ENCODE assay signal across 10 mouse cellular contexts in the genomic region with DNA sequence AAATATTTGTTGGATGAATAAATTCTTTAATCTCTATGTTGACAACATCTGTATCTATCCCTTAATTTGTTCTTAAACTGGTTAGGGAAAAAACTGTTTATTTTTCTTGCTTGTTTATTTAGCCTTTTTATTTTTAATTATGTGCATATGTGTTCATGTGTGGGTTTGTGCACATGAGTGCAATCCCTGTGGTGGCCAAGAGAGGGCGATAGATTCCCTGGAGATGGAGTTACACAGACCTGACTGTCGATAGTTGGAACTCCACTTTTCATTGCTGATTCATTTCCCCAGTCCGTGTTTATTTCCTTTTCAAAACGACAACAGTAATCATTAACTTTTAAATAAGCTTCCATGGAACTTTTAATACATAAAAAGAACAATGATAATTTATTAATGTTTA. TPM values are rescaled to one million over a fixed set of nuclear protein-coding genes. Genes with fewer than 3 reads are reported as not detected.
DNase-seq lines count a peak whose midpoint lies in the region; ATAC-seq lines count a peak whose summit lies in the region.
"Had no signal": no experiment of that assay in that cellular context is flagged by ENCODE, and none has a peak within 500 bp of the region (broad histone marks: within the 10 kb centered on the region; RNA-seq: fewer than 3 reads in every experiment).

No protein-coding gene starts in this region.

- 55% methylated on average over 4 of the region's 4 CpGs for whole genome bisulfite sequencing in midbrain, embryonic 11.5 days
- 55% methylated on average over 4 of the region's 4 CpGs for WGBS in midbrain, embryonic 14.5 days
- WGBS in embryonic facial prominence, embryonic 10.5 days = 48% methylated on average over 4 of the region's 4 CpGs
- 50% methylated on average over 4 of the region's 4 CpGs for WGBS in forebrain, embryonic 14.5 days

- H3K27ac ChIP-seq in midbrain, embryonic 11.5 days (ENCODE audit: low read depth, low read length) = no peak overlapping the region
- no peak overlapping the region for H3K27ac ChIP-seq in midbrain, embryonic 14.5 days (replicated peaks; ENCODE audit: low read depth, low read length)
- no peak overlapping the region for H3K27ac ChIP-seq in embryonic facial prominence, embryonic 10.5 days (replicated peaks)
- no peak overlapping the region for H3K27ac ChIP-seq in forebrain, embryonic 14.5 days (ENCODE audit: low read depth, low read length)
- H3K27ac ChIP-seq: heart, embryonic 15.5 days; limb, embryonic 15.5 days had no signal

- H3K36me3 ChIP-seq in midbrain, embryonic 11.5 days (ENCODE audit: control insufficient read depth, insufficient read depth, low read length) = no peaks in the 10 kb centered on the region
- H3K36me3 ChIP-seq in midbrain, embryonic 14.5 days (ENCODE audit: control insufficient read depth, insufficient read depth, low read length) = no peaks in the 10 kb centered on the region
- no peaks in the 10 kb centered on the region for H3K36me3 ChIP-seq in embryonic facial prominence, embryonic 10.5 days (replicated peaks)
- H3K36me3 ChIP-seq in forebrain, embryonic 14.5 days (ENCODE audit: control insufficient read depth, insufficient read depth, low read length) = no peaks in the 10 kb centered on the region
- H3K36me3 ChIP-seq: heart, embryonic 15.5 days; limb, embryonic 15.5 days had no signal

- H3K9ac ChIP-seq in midbrain, embryonic 11.5 days (ENCODE audit: low read length) = no peak overlapping the region
- H3K9ac ChIP-seq in midbrain, embryonic 14.5 days (replicated peaks; ENCODE audit: low read length) = no peak overlapping the region
- no peak overlapping the region for H3K9ac ChIP-seq in forebrain, embryonic 14.5 days (ENCODE audit: low read length)
- H3K9ac ChIP-seq: heart, embryonic 15.5 days; limb, embryonic 15.5 days had no signal

- no peak overlapping the region for H3K4me2 ChIP-seq in midbrain, embryonic 11.5 days
- no peak overlapping the region for H3K4me2 ChIP-seq in midbrain, embryonic 14.5 days (ENCODE audit: low read length)
- no peak overlapping the region for H3K4me2 ChIP-seq in forebrain, embryonic 14.5 days (ENCODE audit: low read length)
- H3K4me2 ChIP-seq: heart, embryonic 15.5 days; limb, embryonic 15.5 days had no signal

- DNase-seq in embryo, embryonic 10 days (ENCODE audit: low spot score) = peak; percentile 34
- no peak for DNase-seq in embryo, embryonic 11 days
- peak; percentile 86 for DNase-seq in midbrain, embryonic 11.5 days (ENCODE audit: low spot score, missing footprints)
- DNase-seq in midbrain, embryonic 14.5 days = no peak
- peak; percentile 39 for DNase-seq in embryonic facial prominence, embryonic 10.5 days (ENCODE audit: low spot score)
- DNase-seq in testis, postnatal 10 days (ENCODE audit: low spot score) = peak; percentile 46
- DNase-seq in right cerebral cortex, postnatal 36 days (ENCODE audit: low spot score in 2 of 2) = no peak
- DNase-seq in forebrain, embryonic 14.5 days (ENCODE audit: low spot score) = no peak

- H3K4me3 ChIP-seq in midbrain, embryonic 11.5 days (ENCODE audit: low read depth, low read length) = no peak overlapping the region
- H3K4me3 ChIP-seq in midbrain, embryonic 14.5 days (replicated peaks; ENCODE audit: low read depth, low read length) = no peak overlapping the region
- no peak overlapping the region for H3K4me3 ChIP-seq in embryonic facial prominence, embryonic 10.5 days
- H3K4me3 ChIP-seq in forebrain, embryonic 14.5 days (ENCODE audit: low read depth, low read length) = no peak overlapping the region
- H3K4me3 ChIP-seq: heart, embryonic 15.5 days; limb, embryonic 15.5 days had no signal

- no peaks in the 10 kb centered on the region for H3K4me1 ChIP-seq in midbrain, embryonic 11.5 days (ENCODE audit: control insufficient read depth, insufficient read depth, low read length)
- H3K4me1 ChIP-seq in midbrain, embryonic 14.5 days (ENCODE audit: control insufficient read depth, insufficient read depth, low read length) = no peaks in the 10 kb centered on the region
- no peaks in the 10 kb centered on the region for H3K4me1 ChIP-seq in embryonic facial prominence, embryonic 10.5 days
- H3K4me1 ChIP-seq in forebrain, embryonic 14.5 days (ENCODE audit: control insufficient read depth, insufficient read depth, low read length) = 0 out of 2 replicates have a peak, but pooled peaks cover 3% of the 10 kb centered on the region
- H3K4me1 ChIP-seq: heart, embryonic 15.5 days had no signal

- H3K9me3 ChIP-seq in midbrain, embryonic 11.5 days (ENCODE audit: control insufficient read depth, low read length) = no peaks in the 10 kb centered on the region
- no peaks in the 10 kb centered on the region for H3K9me3 ChIP-seq in midbrain, embryonic 14.5 days (ENCODE audit: control insufficient read depth, low read length)
- H3K9me3 ChIP-seq in embryonic facial prominence, embryonic 10.5 days = no peaks in the 10 kb centered on the region
- H3K9me3 ChIP-seq in forebrain, embryonic 14.5 days (replicated peaks; ENCODE audit: control insufficient read depth, low read length) = no peaks in the 10 kb centered on the region
- H3K9me3 ChIP-seq: heart, embryonic 15.5 days; limb, embryonic 15.5 days had no signal

- no peak for ATAC-seq in midbrain, embryonic 11.5 days (ENCODE audit: low FRiP score)
- ATAC-seq in midbrain, embryonic 14.5 days (ENCODE audit: low FRiP score, low TSS enrichment) = no peak
- no peak for ATAC-seq in forebrain, embryonic 14.5 days

- no peaks in the 10 kb centered on the region for H3K27me3 ChIP-seq in midbrain, embryonic 11.5 days (ENCODE audit: control insufficient read depth, insufficient read depth, low read length)
- no peaks in the 10 kb centered on the region for H3K27me3 ChIP-seq in midbrain, embryonic 14.5 days (ENCODE audit: control insufficient read depth, insufficient read depth, low read length)
- no peaks in the 10 kb centered on the region for H3K27me3 ChIP-seq in embryonic facial prominence, embryonic 10.5 days (replicated peaks; ENCODE audit: low read depth, poor library complexity, severe bottlenecking)
- H3K27me3 ChIP-seq in forebrain, embryonic 14.5 days (replicated peaks; ENCODE audit: control insufficient read depth, insufficient read depth, low read length) = no peaks in the 10 kb centered on the region
- H3K27me3 ChIP-seq: heart, embryonic 15.5 days; limb, embryonic 15.5 days had no signal

RNA-seq across cellular contexts. Expression of a gene that starts 31.2 kb away (rescaled TPM):
- 63.2 and 69.8 TPM in 2 replicates for polyA plus RNA-seq in midbrain, embryonic 11.5 days (2014; fragmentation: Nextera tagmentation; extraction: Ambion mirVana)
- polyA plus RNA-seq in midbrain, embryonic 14.5 days (2014; fragmentation: Nextera tagmentation; extraction: Ambion mirVana) = 19.0 and 24.4 TPM in 2 replicates
- polyA plus RNA-seq in embryonic facial prominence, embryonic 10.5 days (2016; fragmentation: Nextera tagmentation; extraction: Ambion mirVana) = 96.0 and 106 TPM in 2 replicates
- polyA plus RNA-seq in forebrain, embryonic 14.5 days (2014; fragmentation: Nextera tagmentation; extraction: Ambion mirVana) = 39.4 and 42.3 TPM in 2 replicates

RNA-seq across cellular contexts. Expression of a gene that starts 37.6 kb away (rescaled TPM):
- 2.5 and 2.8 TPM in 2 replicates for polyA plus RNA-seq in midbrain, embryonic 11.5 days (2014; fragmentation: Nextera tagmentation; extraction: Ambion mirVana)
- 2.6 and 5.6 TPM in 2 replicates for polyA plus RNA-seq in midbrain, embryonic 14.5 days (2014; fragmentation: Nextera tagmentation; extraction: Ambion mirVana)
- polyA plus RNA-seq in embryonic facial prominence, embryonic 10.5 days (2016; fragmentation: Nextera tagmentation; extraction: Ambion mirVana) = 1.2 and 1.4 TPM in 2 replicates
- 6.6 and 7.8 TPM in 2 replicates for polyA plus RNA-seq in forebrain, embryonic 14.5 days (2014; fragmentation: Nextera tagmentation; extraction: Ambion mirVana)

RNA-seq across cellular contexts. Expression of a gene that starts 54.0 kb away (rescaled TPM):
- polyA plus RNA-seq in midbrain, embryonic 11.5 days (2014; fragmentation: Nextera tagmentation; extraction: Ambion mirVana) = 27.6 and 27.9 TPM in 2 replicates
- polyA plus RNA-seq in midbrain, embryonic 14.5 days (2014; fragmentation: Nextera tagmentation; extraction: Ambion mirVana) = 36.7 and 43.5 TPM in 2 replicates
- 25.5 and 28.4 TPM in 2 replicates for polyA plus RNA-seq in embryonic facial prominence, embryonic 10.5 days (2016; fragmentation: Nextera tagmentation; extraction: Ambion mirVana)
- 38.6 TPM in 2 replicates for polyA plus RNA-seq in forebrain, embryonic 14.5 days (2014; fragmentation: Nextera tagmentation; extraction: Ambion mirVana)

Comparison
In these comparisons a context has a peak if more than half of its experiments do, and no peak if none do; other contexts are left out.
1. DNase-seq: peak in embryo, embryonic 10 days (single experiment), midbrain, embryonic 11.5 days (single experiment), embryonic facial prominence, embryonic 10.5 days (single experiment) and testis, postnatal 10 days (single experiment); none in embryo, embryonic 11 days (single experiment), midbrain, embryonic 14.5 days (single experiment), right cerebral cortex, postnatal 36 days (0 of 2) and forebrain, embryonic 14.5 days (single experiment).